Mouse (Mus musculus) midbrain, embryonic 16.5 days (tissue): Measurements from ENCODE around the gene Idua. TPM values are rescaled to one million over a fixed set of nuclear protein-coding genes. Genes with fewer than 3 reads are reported as not detected.
A peak's percentile ranks its signal among the peaks of the same experiment; 100 is the strongest.

Source experiments
- ATAC-seq: fragments of 200-750 bp; cut with Nextera tagmentation; 2 replicates; pipeline ENCODE4 v1.8.0; 2017; ENCODE audit warnings: moderate TSS enrichment
- H3K27ac ChIP-seq: fragments of 300-500 bp; sonication (generic); 2 replicates; pipeline ENCODE4 v1.5.1; 2014; ENCODE audit warnings: mild to moderate bottlenecking, low read length, mixed read lengths
- H3K27me3 ChIP-seq: fragments of 300-500 bp; sonication (generic); 2 replicates; pipeline ENCODE4 v1.6.1; 2014; ENCODE audit warnings: low read depth, low read length, mixed read lengths; ENCODE audit not compliant: control insufficient read depth, insufficient read depth
- H3K36me3 ChIP-seq: fragments of 300-500 bp; sonication (generic); 2 replicates; pipeline ENCODE4 v1.6.1; 2014; ENCODE audit warnings: mild to moderate bottlenecking, low read length, moderate library complexity, mixed read lengths; ENCODE audit not compliant: control insufficient read depth, insufficient read depth
- H3K4me1 ChIP-seq: fragments of 300-500 bp; sonication (generic); 2 replicates; pipeline ENCODE4 v1.6.1; 2014; ENCODE audit warnings: mild to moderate bottlenecking, low read length, mixed read lengths; ENCODE audit not compliant: control insufficient read depth, insufficient read depth
- H3K4me2 ChIP-seq: fragments of 300-500 bp; sonication (generic); 2 replicates; pipeline ENCODE4 v1.6.1; 2014; ENCODE audit warnings: mild to moderate bottlenecking, low read length, mixed read lengths
- H3K4me3 ChIP-seq: fragments of 300-500 bp; sonication (generic); 2 replicates; pipeline ENCODE4 v1.5.1; 2014; ENCODE audit warnings: low read depth, mild to moderate bottlenecking, low read length, moderate library complexity, mixed read lengths
- H3K9ac ChIP-seq: fragments of 300-500 bp; sonication (generic); 2 replicates; pipeline ENCODE4 v1.6.1; 2014; ENCODE audit warnings: low read depth, low read length, mixed read lengths
- H3K9me3 ChIP-seq: fragments of 300-500 bp; sonication (generic); replicated peaks from 2 replicates; pipeline ENCODE4 v1.6.1; 2014; ENCODE audit warnings: mild to moderate bottlenecking, low read length, mixed read lengths; ENCODE audit not compliant: control insufficient read depth, poor library complexity, severe bottlenecking
- WGBS: fragments of 180-500 bp; shearing (Covaris S2); extraction: QIAGEN DNeasy Blood & Tissue Kit; methylation state at CpG from one replicate; pipeline ENCODE4 v1.1.7; 2014; 5-methylcytosine and 5-hydroxymethylcytosine counted together
- polyA plus RNA-seq: library from polyadenylated mRNA; unstranded; fragments of >200 nt; fragmentation: Nextera tagmentation; extraction: Ambion mirVana; gene quantifications from 2 replicates; pipeline ENCODE4 v1.2.1, GENCODE M21; 2015

The Idua gene
- polyA plus RNA-seq, 1 experiment from 2014 or later, result 14.4 TPM

DNA sequence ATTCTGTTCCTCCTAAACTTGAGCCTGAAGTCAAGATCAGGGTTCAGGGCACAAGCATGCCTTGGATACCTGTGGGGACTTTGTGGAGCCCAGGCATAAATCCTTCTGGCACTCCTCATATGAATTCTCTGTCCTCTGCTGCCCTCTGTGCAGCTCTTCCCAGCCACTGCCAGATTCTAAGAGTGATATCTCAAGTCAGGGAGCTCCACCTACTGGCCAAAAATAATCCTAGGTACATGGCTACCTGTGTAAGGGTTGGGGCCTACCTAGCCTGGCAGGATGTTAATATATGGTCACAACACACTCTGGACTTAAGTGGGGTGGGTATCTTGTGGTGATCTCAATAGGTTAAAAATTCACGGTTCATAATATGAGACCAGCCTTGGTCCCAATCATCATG, 8.3 kb upstream of the Idua start:
- Histone ChIP-seq H3K36me3 (peaks cover 51% of the 10 kb centered on the region), H3K4me2 (no peak overlapping the region), H3K9me3 (no peaks in the 10 kb centered on the region), H3K27me3 (no peaks in the 10 kb centered on the region), H3K4me3 (no peak overlapping the region), H3K9ac (no peak overlapping the region), H3K27ac (no peak overlapping the region), H3K4me1 (no peaks in the 10 kb centered on the region)
- ATAC-seq, result peak; percentile 59
- WGBS, result 77% methylated on average over 1 of the region's 1 CpGs

DNA sequence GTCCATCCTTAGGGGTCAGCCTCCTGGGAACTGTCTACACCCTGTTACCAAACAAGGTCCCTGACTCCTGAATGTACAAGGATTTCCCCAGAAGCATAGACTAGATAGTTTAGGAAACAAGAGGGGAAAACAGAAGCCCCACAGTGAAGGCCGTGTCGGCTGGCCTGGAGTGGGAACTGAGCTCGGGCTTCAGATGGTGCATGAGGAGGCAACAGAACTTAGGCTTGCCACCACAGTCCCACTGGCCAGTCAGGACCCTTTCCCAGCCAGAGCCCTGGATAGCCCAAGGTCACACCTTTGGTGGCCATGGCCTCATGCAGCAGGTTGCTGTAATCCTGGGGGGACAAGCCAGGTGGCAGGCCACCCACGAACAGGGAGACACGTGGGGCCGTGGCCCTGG, 6.8 kb upstream of the Idua start:
- H3K36me3 ChIP-seq, result peaks cover 45% of the 10 kb centered on the region
- H3K9me3 ChIP-seq, result no peaks in the 10 kb centered on the region
- H3K4me2 ChIP-seq, result no peak overlapping the region
- peaks cover 4% of the 10 kb centered on the region; the same call in 1 of the 2 replicates for H3K4me1 ChIP-seq
- H3K4me3 ChIP-seq, result no peak overlapping the region
- no peak overlapping the region for H3K9ac ChIP-seq
- H3K27me3 ChIP-seq, result no peaks in the 10 kb centered on the region
- WGBS, result 92% methylated on average over 6 of the region's 6 CpGs
- no peak for ATAC-seq
- H3K27ac ChIP-seq, result no peak overlapping the region

DNA sequence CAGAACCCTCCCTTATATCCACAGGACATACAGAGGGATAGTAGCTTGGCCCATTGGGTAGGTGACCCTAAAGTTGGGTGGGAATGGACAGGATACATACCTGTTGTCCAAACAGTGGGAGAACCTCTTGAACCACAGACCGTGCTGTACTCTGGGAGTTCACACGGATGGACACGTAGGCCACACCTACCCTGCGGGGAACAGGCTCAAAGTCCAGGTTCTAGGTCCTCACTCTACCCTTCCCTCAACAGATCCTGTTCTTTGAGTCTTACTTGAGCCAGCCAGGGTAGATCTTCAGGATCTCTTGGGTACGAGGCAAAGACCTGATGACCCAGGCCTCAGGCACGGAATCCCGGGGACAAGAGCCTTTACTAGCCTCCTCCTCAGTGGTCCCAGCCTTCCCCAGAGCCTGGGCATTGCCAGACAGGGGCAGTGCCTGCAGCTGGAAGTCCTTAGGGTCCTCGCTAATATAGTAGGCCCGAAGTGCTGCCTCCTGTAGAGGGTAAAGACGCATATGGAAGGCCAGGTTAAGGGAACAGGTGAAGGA, 5.6 kb upstream of the Idua start:
- Histone ChIP-seq H3K4me1 (peaks cover 13% of the 10 kb centered on the region), H3K27ac (no peak overlapping the region), H3K9me3 (no peaks in the 10 kb centered on the region), H3K4me3 (no peak overlapping the region), H3K4me2 (no peak overlapping the region), H3K27me3 (no peaks in the 10 kb centered on the region), H3K9ac (no peak overlapping the region), H3K36me3 (peaks cover 40% of the 10 kb centered on the region)
- 95% methylated on average over 10 of the region's 10 CpGs for WGBS
- ATAC-seq, result no peak

DNA sequence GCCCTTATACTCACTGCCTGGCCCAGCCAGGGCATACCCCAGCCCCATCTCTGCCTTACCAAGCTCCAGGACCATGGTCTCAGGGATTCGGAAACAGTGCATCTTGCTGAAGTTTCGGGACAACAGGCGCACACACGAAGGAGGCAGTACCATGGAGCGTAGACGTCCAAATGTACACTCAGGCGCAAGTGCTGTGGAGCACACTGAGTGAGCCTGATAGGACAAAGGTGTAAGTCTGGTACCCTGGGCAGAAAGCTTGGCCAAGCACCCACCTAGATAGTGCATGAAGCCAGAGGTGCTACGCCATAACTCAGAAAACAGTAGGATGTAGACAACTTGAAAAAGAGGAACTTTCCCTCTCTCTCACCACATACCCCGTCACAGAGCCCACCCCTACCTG, 4.8 kb upstream of the Idua start:
- peaks cover 37% of the 10 kb centered on the region for H3K36me3 ChIP-seq
- no peak overlapping the region for H3K4me2 ChIP-seq
- 95% methylated on average over 9 of the region's 9 CpGs for WGBS
- H3K9ac ChIP-seq, result no peak overlapping the region
- H3K27me3 ChIP-seq, result no peaks in the 10 kb centered on the region
- H3K9me3 ChIP-seq, result no peaks in the 10 kb centered on the region
- H3K4me1 ChIP-seq, result peaks cover 19% of the 10 kb centered on the region
- H3K27ac ChIP-seq, result no peak overlapping the region
- no peak for ATAC-seq
- H3K4me3 ChIP-seq, result no peak overlapping the region

DNA sequence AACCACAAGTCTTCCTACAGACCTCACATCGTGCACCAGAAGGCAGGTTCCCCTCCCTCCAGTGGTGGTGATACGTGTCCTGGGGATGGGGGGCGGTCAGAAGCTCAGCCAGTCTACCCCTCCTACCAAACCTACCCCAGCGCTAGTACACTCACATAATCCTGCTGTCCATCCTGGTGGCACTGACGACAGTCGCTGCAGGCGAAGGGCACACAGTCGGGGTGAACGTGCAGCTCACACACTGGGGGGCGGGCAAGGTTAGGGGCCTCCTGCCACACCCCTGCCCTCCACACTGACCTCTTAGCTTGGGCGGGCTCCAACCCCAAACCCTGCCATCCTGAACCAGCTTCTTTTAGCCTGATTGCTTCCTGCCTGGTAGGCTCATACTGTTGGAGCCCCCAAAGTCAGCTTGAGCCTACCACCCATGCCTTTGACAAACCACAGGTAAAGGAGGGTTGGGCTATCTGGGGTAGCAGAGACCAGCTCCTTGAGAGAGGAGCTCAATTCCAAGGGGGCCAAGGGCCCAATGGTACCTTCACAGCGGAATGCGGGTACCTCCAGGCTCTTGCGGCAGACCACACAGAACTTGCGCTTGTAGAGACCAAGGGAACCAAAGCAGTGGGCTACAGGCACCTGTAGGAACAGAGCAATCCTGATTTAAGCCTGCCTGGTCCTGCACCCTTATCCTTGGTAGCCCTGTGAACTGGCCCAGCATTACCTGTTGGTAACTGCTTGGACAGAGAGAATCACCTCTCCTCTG, 4.1 kb upstream of the Idua start:
- WGBS, result 94% methylated on average over 15 of the region's 15 CpGs
- no peaks in the 10 kb centered on the region for H3K9me3 ChIP-seq
- no peak overlapping the region for H3K4me3 ChIP-seq
- H3K9ac ChIP-seq, result no peak overlapping the region
- peaks cover 21% of the 10 kb centered on the region for H3K4me1 ChIP-seq
- no peak overlapping the region for H3K27ac ChIP-seq
- no peak for ATAC-seq
- no peak overlapping the region for H3K4me2 ChIP-seq
- H3K36me3 ChIP-seq, result peaks cover 33% of the 10 kb centered on the region
- no peaks in the 10 kb centered on the region for H3K27me3 ChIP-seq

DNA sequence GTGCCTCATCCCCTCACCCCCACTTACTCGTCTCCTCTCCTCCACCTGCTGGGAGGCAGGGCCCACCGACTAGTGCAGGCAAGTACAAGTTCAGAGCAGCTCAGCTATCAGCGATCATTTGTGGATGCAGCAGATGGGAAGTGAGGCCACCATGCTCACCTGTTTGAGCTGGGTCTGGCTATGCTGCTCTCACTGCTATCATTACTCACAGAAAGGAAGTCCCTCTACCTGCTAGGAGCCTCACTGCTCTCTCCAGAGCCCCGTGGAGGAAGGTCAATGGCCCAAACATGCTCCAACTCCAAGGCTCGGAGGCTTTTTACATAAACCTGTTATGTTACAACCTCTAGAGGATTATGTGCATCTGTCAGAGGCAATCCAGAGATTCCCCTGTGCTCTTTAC, 2.7 kb upstream of the Idua start:
- WGBS, result 81% methylated on average over 5 of the region's 5 CpGs
- H3K27ac ChIP-seq, result no peak overlapping the region
- no peaks in the 10 kb centered on the region for H3K27me3 ChIP-seq
- H3K4me2 ChIP-seq, result no peak overlapping the region
- H3K9me3 ChIP-seq, result no peaks in the 10 kb centered on the region
- H3K36me3 ChIP-seq, result peaks cover 29% of the 10 kb centered on the region
- no peak overlapping the region for H3K9ac ChIP-seq
- no peak overlapping the region for H3K4me3 ChIP-seq
- no peak for ATAC-seq
- peaks cover 23% of the 10 kb centered on the region for H3K4me1 ChIP-seq

DNA sequence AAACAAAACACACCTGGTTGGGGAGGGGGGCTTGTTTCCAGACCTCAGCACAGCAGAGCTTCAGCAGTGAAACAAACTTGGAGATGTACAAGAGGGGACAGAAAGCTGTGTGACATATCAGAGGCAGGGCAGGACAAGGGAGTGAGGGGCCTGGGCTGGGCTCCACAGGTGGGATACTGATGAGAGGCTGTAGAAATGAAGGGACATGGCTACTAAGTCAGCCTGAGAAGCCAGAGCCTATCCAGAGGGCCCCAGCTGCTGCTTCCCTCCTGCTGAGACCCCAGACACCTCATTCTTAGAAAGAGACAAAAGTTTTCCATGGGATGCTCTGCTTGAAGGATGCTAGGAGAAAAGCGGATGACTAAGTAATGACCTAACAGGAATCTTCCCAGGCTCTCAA, 1.5 kb upstream of the Idua start:
- H3K36me3 ChIP-seq, result peaks cover 21% of the 10 kb centered on the region
- H3K4me1 ChIP-seq, result peaks cover 23% of the 10 kb centered on the region
- H3K9me3 ChIP-seq, result no peaks in the 10 kb centered on the region
- H3K27ac ChIP-seq, result no peak overlapping the region
- ATAC-seq, result no peak
- no peak overlapping the region for H3K9ac ChIP-seq
- H3K4me2 ChIP-seq, result no peak overlapping the region
- 77% methylated on average over 1 of the region's 1 CpGs for WGBS
- no peaks in the 10 kb centered on the region for H3K27me3 ChIP-seq
- no peak overlapping the region for H3K4me3 ChIP-seq

DNA sequence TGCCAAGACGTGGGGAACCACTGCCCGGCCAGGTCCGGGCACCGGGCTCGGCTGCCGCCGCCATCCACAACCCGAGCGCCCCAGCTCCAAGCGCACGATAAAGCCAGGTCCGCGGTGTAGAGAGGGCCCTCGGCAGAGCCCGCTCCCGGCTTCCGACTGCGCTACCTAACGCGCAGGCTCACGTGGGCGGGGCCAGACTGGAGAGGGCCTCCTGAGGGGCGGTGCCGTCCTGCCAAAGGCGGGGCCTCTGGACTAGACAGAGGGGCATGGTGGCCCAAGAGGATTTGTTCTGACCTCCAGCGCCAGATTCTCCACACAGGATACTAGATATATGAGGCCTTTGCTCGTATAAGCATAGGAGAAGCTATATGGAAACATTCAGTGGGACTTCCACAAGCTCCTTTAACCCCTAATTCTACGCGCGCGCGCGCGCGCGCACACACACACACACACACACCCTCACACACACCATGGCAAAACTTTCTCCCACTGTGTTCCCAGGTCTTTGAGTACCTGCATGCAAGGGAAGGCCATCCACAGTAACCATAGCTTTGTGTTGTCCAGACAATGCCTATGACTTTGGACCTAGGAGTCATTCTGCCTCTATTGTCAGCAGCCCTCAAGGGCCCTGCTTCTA, 619 bp downstream of the Idua start:
- Histone ChIP-seq H3K27ac (peak overlapping the region; percentile 6; the same call in 1 of the 2 replicates), H3K4me2 (peak overlapping the region; percentile 92), H3K9ac (peak overlapping the region; percentile 94), H3K9me3 (no peaks in the 10 kb centered on the region), H3K4me1 (peaks cover 23% of the 10 kb centered on the region), H3K4me3 (peak overlapping the region; percentile 59), H3K36me3 (peaks cover 2% of the 10 kb centered on the region; the same call in 1 of the 2 replicates), H3K27me3 (no peaks in the 10 kb centered on the region)
- 14% methylated on average over 36 of the region's 36 CpGs for WGBS
- ATAC-seq, result peak; percentile 97

DNA sequence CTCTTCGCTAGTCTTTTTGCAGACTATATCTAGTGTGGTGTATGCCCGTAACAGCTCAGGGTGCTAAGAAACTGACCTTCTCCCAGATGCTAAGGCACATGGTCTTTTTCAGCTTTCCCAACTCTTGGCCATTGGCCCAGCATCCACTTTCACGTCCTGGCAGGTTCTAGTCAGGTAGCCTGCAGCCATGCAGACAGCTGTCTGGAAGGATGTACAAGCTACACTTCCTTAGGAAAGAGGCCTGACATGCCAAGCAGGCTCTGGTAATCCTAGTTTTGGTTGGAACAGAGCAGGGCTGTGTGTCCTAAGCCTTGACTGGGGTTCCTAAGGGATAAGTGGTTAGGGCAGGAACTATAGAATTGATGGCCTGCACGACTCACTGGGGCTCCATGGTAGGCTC, 2.6 kb downstream of the Idua start:
- no peak overlapping the region for H3K27ac ChIP-seq
- peaks cover 23% of the 10 kb centered on the region for H3K4me1 ChIP-seq
- no peaks in the 10 kb centered on the region for H3K27me3 ChIP-seq
- H3K36me3 ChIP-seq, result no peaks in the 10 kb centered on the region
- H3K4me2 ChIP-seq, result no peak overlapping the region
- 85% methylated on average over 4 of the region's 4 CpGs for WGBS
- no peak overlapping the region for H3K4me3 ChIP-seq
- H3K9me3 ChIP-seq, result no peaks in the 10 kb centered on the region
- no peak for ATAC-seq
- no peak overlapping the region for H3K9ac ChIP-seq
